Mouse (Mus musculus) olfactory bulb, adult 2 months (tissue): ENCODE measurements around the gene Stil.

Experiments used
- CTCF ChIP-seq: fragments of 200-500 bp; IDR thresholded peaks from 2 replicates; pipeline ENCODE4 v1.5.1; 2012; ENCODE audit warnings: low read depth, mild to moderate bottlenecking, low read length, moderate library complexity; ENCODE audit not compliant: insufficient read depth
- POLR2A ChIP-seq: fragments of 200-500 bp; IDR thresholded peaks from 2 replicates; pipeline ENCODE4 v1.6.1; 2012; ENCODE audit warnings: mild to moderate bottlenecking, low read depth, low read length, moderate library complexity; ENCODE audit not compliant: insufficient read depth

GRCm38 (mm10) chr4:115062875-115063517 is 63.0 kb downstream of the Stil start:
- TF ChIP-seq POLR2A (no peak), CTCF (no peak)
